Mouse (Mus musculus) liver, embryonic 13.5 days (tissue): ENCODE results near the gene Zfp30. TPM values are rescaled to one million over a fixed set of nuclear protein-coding genes. Genes with fewer than 3 reads are reported as not detected.

Experiments used
- ATAC-seq: fragments of 200-750 bp; cut with Nextera tagmentation; 2 replicates; pipeline ENCODE4 v1.8.0; 2017; ENCODE audit warnings: low read depth, mild to moderate bottlenecking, moderate number of reproducible peaks, moderate library complexity
- DNase-seq: peaks from one replicate; pipeline ENCODE4 v3.0.0; 2022
- H3K27ac ChIP-seq: fragments of 300-500 bp; sonication (generic); 2 replicates; pipeline ENCODE4 v1.5.1; 2015; ENCODE audit warnings: moderate library complexity, mild to moderate bottlenecking, inconsistent platforms
- H3K27me3 ChIP-seq: fragments of 300-500 bp; sonication (generic); 2 replicates; pipeline ENCODE4 v1.6.1; 2015; ENCODE audit warnings: mild to moderate bottlenecking, inconsistent platforms
- H3K36me3 ChIP-seq: fragments of 300-500 bp; sonication (generic); 2 replicates; pipeline ENCODE4 v1.6.1; 2015; ENCODE audit warnings: mild to moderate bottlenecking, inconsistent platforms
- H3K4me1 ChIP-seq: fragments of 300-500 bp; sonication (generic); replicated peaks from 2 replicates; pipeline ENCODE4 v1.6.1; 2015; ENCODE audit warnings: inconsistent platforms
- H3K4me2 ChIP-seq: fragments of 300-500 bp; sonication (generic); 2 replicates; pipeline ENCODE4 v1.6.1; 2015; ENCODE audit warnings: inconsistent platforms, mild to moderate bottlenecking, moderate library complexity
- H3K4me3 ChIP-seq: fragments of 300-500 bp; sonication (generic); replicated peaks from 2 replicates; pipeline ENCODE4 v1.5.1; 2015; ENCODE audit warnings: mild to moderate bottlenecking, inconsistent platforms
- H3K9ac ChIP-seq: fragments of 300-500 bp; sonication (generic); 2 replicates; pipeline ENCODE4 v1.6.1; 2015; ENCODE audit warnings: mild to moderate bottlenecking, inconsistent platforms
- H3K9me3 ChIP-seq: fragments of 300-500 bp; sonication (generic); replicated peaks from 2 replicates; pipeline ENCODE4 v1.6.1; 2016; ENCODE audit warnings: inconsistent platforms
- WGBS: fragments of 180-500 bp; shearing (Covaris S2); methylation state at CpG from one replicate; pipeline ENCODE4 v1.1.7; 2015; ENCODE audit not compliant: insufficient replicate concordance; 5-methylcytosine and 5-hydroxymethylcytosine counted together
- polyA plus RNA-seq: library from polyadenylated mRNA; unstranded; fragments of >200 nt; fragmentation: Nextera tagmentation; extraction: Ambion mirVana; gene quantifications from 2 replicates; pipeline ENCODE4 v1.2.1, GENCODE M21; 2015

Zfp30 gene
- 0.54 and 0.68 TPM in 2 replicates for polyA plus RNA-seq

GRCm38 (mm10) chr7:29783871-29784551 is at the start of gene Zfp30:
Zfp30 (plus strand) TSS chr7:29783998.
- Histone ChIP-seq H3K27me3 (no peaks in the 10 kb centered on the region), H3K36me3 (peaks cover 4% of the 10 kb centered on the region; the same call in 1 of the 2 replicates), H3K4me3 (peak within 1 kb of the TSS; percentile 70), H3K4me1 (peaks cover 17% of the 10 kb centered on the region), H3K27ac (no peak within 1 kb of the TSS), H3K9me3 (no peaks in the 10 kb centered on the region), H3K4me2 (peak within 1 kb of the TSS; percentile 86), H3K9ac (peak within 1 kb of the TSS; percentile 76)
- under 1% methylated on average over 44 of the region's 45 CpGs for WGBS
- peak; percentile 74 for DNase-seq
- ATAC-seq: peak; percentile 89

GRCm38 (mm10) chr7:29742258-29742657 is 41.5 kb upstream of the Zfp30 start:
- H3K27ac ChIP-seq: no peak overlapping the region
- H3K4me2 ChIP-seq: no peak overlapping the region
- WGBS: 60% methylated on average over 3 of the region's 3 CpGs
- H3K27me3 ChIP-seq: no peaks in the 10 kb centered on the region
- H3K9me3 ChIP-seq: 0 out of 2 replicates have a peak, but pooled peaks cover 3% of the 10 kb centered on the region
- no peak overlapping the region for H3K4me3 ChIP-seq
- ATAC-seq: no peak
- no peaks in the 10 kb centered on the region for H3K4me1 ChIP-seq
- H3K9ac ChIP-seq: no peak overlapping the region
- H3K36me3 ChIP-seq: no peaks in the 10 kb centered on the region
- DNase-seq: no peak

- 71% methylated on average over 5 of the region's 5 CpGs for WGBS
- H3K4me2 ChIP-seq: no peak overlapping the region
- no peak overlapping the region for H3K9ac ChIP-seq
- H3K36me3 ChIP-seq: no peaks in the 10 kb centered on the region
- no peaks in the 10 kb centered on the region for H3K4me1 ChIP-seq
- H3K27me3 ChIP-seq: no peaks in the 10 kb centered on the region
- no peak overlapping the region for H3K4me3 ChIP-seq
- DNase-seq: no peak
- no peak overlapping the region for H3K27ac ChIP-seq
- no peak for ATAC-seq
- peaks cover 7% of the 10 kb centered on the region; the same call in 1 of the 2 replicates for H3K9me3 ChIP-seq
Observed at GRCm38 (mm10) chr7:29760476-29760875, 23.3 kb upstream of the Zfp30 start.

GRCm38 (mm10) chr7:29764702-29765101 is 19.1 kb upstream of the Zfp30 start:
- H3K4me1 ChIP-seq: peaks cover 17% of the 10 kb centered on the region
- H3K4me2 ChIP-seq: no peak overlapping the region
- H3K9ac ChIP-seq: no peak overlapping the region
- H3K36me3 ChIP-seq: no peaks in the 10 kb centered on the region
- ATAC-seq: no peak
- H3K27me3 ChIP-seq: no peaks in the 10 kb centered on the region
- WGBS: 65% methylated on average over 7 of the region's 7 CpGs
- no peaks in the 10 kb centered on the region for H3K9me3 ChIP-seq
- H3K4me3 ChIP-seq: no peak overlapping the region
- no peak for DNase-seq
- no peak overlapping the region for H3K27ac ChIP-seq

- no peaks in the 10 kb centered on the region for H3K9me3 ChIP-seq
- peak overlapping the region; percentile 71 for H3K9ac ChIP-seq
- no peaks in the 10 kb centered on the region for H3K27me3 ChIP-seq
- H3K27ac ChIP-seq: no peak overlapping the region
- DNase-seq (peak; percentile 63), ATAC-seq (peak; percentile 46)
- H3K4me2 ChIP-seq: peak overlapping the region; percentile 70
- H3K4me1 ChIP-seq: peaks cover 27% of the 10 kb centered on the region
- peak overlapping the region; percentile 73 for H3K4me3 ChIP-seq
- WGBS: 1% methylated on average over 15 of the region's 15 CpGs
- peaks cover 11% of the 10 kb centered on the region for H3K36me3 ChIP-seq
Observed at GRCm38 (mm10) chr7:29767058-29767686, 16.6 kb upstream of the Zfp30 start.

GRCm38 (mm10) chr7:29768090-29768900 is 15.5 kb upstream of the Zfp30 start, which contains the start of gene Zfp84:
Zfp84 (plus strand) TSS chr7:29768552.
- H3K4me2 ChIP-seq: peak within 1 kb of the TSS; percentile 70

DNA sequence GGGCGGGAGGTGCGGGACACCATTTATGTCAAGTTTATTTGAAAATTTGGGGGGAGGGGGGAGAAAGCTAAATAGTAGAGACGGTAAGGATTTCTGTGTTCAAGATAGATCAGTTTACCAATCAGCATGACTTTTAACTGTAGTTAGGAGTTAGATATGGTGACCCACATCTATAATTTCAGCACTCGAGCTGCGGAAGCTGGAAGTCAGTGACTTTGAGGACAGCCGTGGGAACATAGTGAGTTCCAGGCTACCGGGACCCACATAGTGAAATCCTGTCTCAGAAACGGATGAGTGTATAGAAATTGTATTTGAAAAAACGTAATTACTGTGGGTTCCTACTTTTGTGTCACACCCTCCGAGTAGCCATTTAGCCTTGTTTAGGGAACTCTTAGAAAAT is 14.8 kb upstream of the Zfp30 start:
- Histone ChIP-seq H3K9me3 (no peaks in the 10 kb centered on the region), H3K4me3 (peak overlapping the region; percentile 73), H3K9ac (peak overlapping the region; percentile 75), H3K27me3 (no peaks in the 10 kb centered on the region), H3K27ac (peak overlapping the region; percentile 63), H3K4me1 (peaks cover 27% of the 10 kb centered on the region), H3K4me2 (peak overlapping the region; percentile 70), H3K36me3 (peaks cover 27% of the 10 kb centered on the region)
- WGBS: 1% methylated on average over 10 of the region's 10 CpGs
- no peak for ATAC-seq
- DNase-seq: no peak

More at GRCm38 (mm10) chr7:29768090-29768900, 15.5 kb upstream of the Zfp30 start, which contains the start of gene Zfp84:
- H3K9ac ChIP-seq: peak within 1 kb of the TSS; percentile 75
- H3K27ac ChIP-seq: peak within 1 kb of the TSS; percentile 63
- DNase-seq (peak; percentile 83), ATAC-seq (peak; percentile 94)
- H3K36me3 ChIP-seq: peaks cover 20% of the 10 kb centered on the region
- H3K4me1 ChIP-seq: peaks cover 27% of the 10 kb centered on the region
- under 1% methylated on average over 32 of the region's 32 CpGs for WGBS
- no peaks in the 10 kb centered on the region for H3K27me3 ChIP-seq
- no peaks in the 10 kb centered on the region for H3K9me3 ChIP-seq
- H3K4me3 ChIP-seq: peak within 1 kb of the TSS; percentile 73

GRCm38 (mm10) chr7:29773503-29773902 is 10.3 kb upstream of the Zfp30 start:
- no peak overlapping the region for H3K27ac ChIP-seq
- peaks cover 16% of the 10 kb centered on the region for H3K4me1 ChIP-seq
- ATAC-seq (no peak), DNase-seq (no peak)
- 82% methylated on average over 7 of the region's 7 CpGs for WGBS
- no peak overlapping the region for H3K4me2 ChIP-seq
- peaks cover 11% of the 10 kb centered on the region for H3K9me3 ChIP-seq
- H3K9ac ChIP-seq: no peak overlapping the region
- no peak overlapping the region for H3K4me3 ChIP-seq
- peaks cover 72% of the 10 kb centered on the region for H3K36me3 ChIP-seq
- H3K27me3 ChIP-seq: no peaks in the 10 kb centered on the region

DNA sequence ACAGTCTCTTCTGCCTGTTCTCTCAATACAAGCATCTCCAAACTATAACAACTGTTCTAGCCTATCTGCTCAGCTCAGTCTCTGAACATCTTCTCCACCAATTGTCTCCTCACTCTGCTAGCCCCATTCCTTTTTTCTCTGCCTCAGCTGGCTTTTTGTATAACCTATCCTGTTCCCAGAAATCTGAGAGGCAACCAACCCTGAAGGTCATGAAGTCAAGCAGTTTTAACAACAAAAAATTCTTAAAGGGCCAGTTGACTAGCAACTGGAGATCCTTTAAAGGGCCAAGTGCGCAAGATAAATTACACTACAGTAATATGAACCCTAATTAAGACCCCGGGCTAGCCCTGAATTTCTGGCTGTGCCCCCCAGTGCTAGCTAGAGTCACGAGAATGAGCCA is 9.4 kb upstream of the Zfp30 start:
- Histone ChIP-seq H3K4me3 (no peak overlapping the region), H3K4me2 (no peak overlapping the region), H3K9me3 (peaks cover 11% of the 10 kb centered on the region), H3K27ac (no peak overlapping the region), H3K4me1 (peaks cover 13% of the 10 kb centered on the region), H3K9ac (no peak overlapping the region), H3K27me3 (no peaks in the 10 kb centered on the region), H3K36me3 (peaks cover 77% of the 10 kb centered on the region)
- WGBS: 83% methylated on average over 3 of the region's 3 CpGs
- DNase-seq: no peak
- ATAC-seq: no peak

- H3K27me3 ChIP-seq: no peaks in the 10 kb centered on the region
- DNase-seq: no peak
- ATAC-seq: no peak
- peaks cover 11% of the 10 kb centered on the region for H3K9me3 ChIP-seq
- H3K9ac ChIP-seq: no peak overlapping the region
- H3K36me3 ChIP-seq: peaks cover 73% of the 10 kb centered on the region
- no peak overlapping the region for H3K4me2 ChIP-seq
- WGBS: 91% methylated on average over 19 of the region's 19 CpGs
- H3K27ac ChIP-seq: no peak overlapping the region
- no peak overlapping the region for H3K4me3 ChIP-seq
- no peaks in the 10 kb centered on the region for H3K4me1 ChIP-seq
Observed at GRCm38 (mm10) chr7:29776568-29776967, 7.2 kb upstream of the Zfp30 start.

DNA sequence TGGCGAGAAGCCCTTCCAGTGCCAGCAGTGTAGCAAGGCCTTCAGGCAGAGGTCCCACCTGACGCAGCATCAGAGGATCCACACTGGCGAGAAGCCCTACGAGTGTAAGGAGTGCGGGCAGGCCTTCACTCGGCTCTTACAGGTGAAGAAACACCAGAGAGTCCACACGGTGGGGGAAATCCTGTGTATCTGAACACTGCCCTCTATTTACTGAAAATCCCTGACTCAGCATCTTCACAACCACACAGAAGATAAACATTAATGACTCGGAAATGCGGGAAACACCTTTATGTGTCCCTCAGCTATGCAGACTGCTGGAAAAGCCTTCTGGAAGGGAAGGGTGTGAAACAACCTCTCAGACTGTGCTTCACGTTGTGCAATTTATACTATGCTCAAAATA is 6.4 kb upstream of the Zfp30 start:
- WGBS: 90% methylated on average over 10 of the region's 10 CpGs
- Histone ChIP-seq H3K4me1 (no peaks in the 10 kb centered on the region), H3K9ac (no peak overlapping the region), H3K4me3 (no peak overlapping the region), H3K27me3 (no peaks in the 10 kb centered on the region), H3K9me3 (peaks cover 11% of the 10 kb centered on the region), H3K4me2 (no peak overlapping the region), H3K36me3 (peaks cover 64% of the 10 kb centered on the region), H3K27ac (no peak overlapping the region)
- ATAC-seq (no peak), DNase-seq (no peak)
